Mouse (Mus musculus): ENCODE data around the gene 4930444G20Rik. TPM values are rescaled to one million over a fixed set of nuclear protein-coding genes. Genes with fewer than 3 reads are reported as not detected.
A peak's percentile ranks its signal among the peaks of the same experiment; 100 is the strongest.
"Not testable (repeated sequence)": the region's sequence is repeated elsewhere in the genome, so short reads cannot be mapped to it uniquely, and the experiment has no call there.

The 4930444G20Rik gene
- total RNA-seq (2015) = not detected in 2 replicates
- not detected in 2 replicates for total RNA-seq (2017)

- ATAC-seq (ENCODE audit: poor library complexity, severe bottlenecking) = not testable (repeated sequence)
Observed at GRCm38 (mm10) chr10:22067979-22068378, at the start of gene 4930444G20Rik. Gene 4930444G20Rik (minus strand): TSS chr10:22068079.

GRCm38 (mm10) chr10:22074531-22074930 lies 6.7 kb upstream of the 4930444G20Rik start:
- peak; percentile 67 for ATAC-seq (ENCODE audit: poor library complexity, severe bottlenecking)

GRCm38 (mm10) chr10:22072739-22073138 lies 4.9 kb upstream of the 4930444G20Rik start:
- no peak for ATAC-seq (ENCODE audit: poor library complexity, severe bottlenecking)

- no peak for ATAC-seq (ENCODE audit: poor library complexity, severe bottlenecking)
Observed at GRCm38 (mm10) chr10:22070576-22070975, 2.7 kb upstream of the 4930444G20Rik start.

GRCm38 (mm10) chr10:22070168-22070567 lies 2.3 kb upstream of the 4930444G20Rik start:
- peak; percentile 68 for ATAC-seq (ENCODE audit: poor library complexity, severe bottlenecking)

- ATAC-seq (ENCODE audit: poor library complexity, severe bottlenecking) = peak; percentile 53
Observed at GRCm38 (mm10) chr10:22059415-22059814, 8.5 kb downstream of the 4930444G20Rik start.

GRCm38 (mm10) chr10:22059026-22059325 lies 8.9 kb downstream of the 4930444G20Rik start:
- ATAC-seq (ENCODE audit: poor library complexity, severe bottlenecking) = no peak

GRCm38 (mm10) chr10:22058218-22059025 lies 9.5 kb downstream of the 4930444G20Rik start:
- peak; percentile 97 for ATAC-seq (ENCODE audit: poor library complexity, severe bottlenecking)

GRCm38 (mm10) chr10:22055308-22055707 lies 12.6 kb downstream of the 4930444G20Rik start:
- ATAC-seq (ENCODE audit: poor library complexity, severe bottlenecking) = no peak

- peak; percentile 59 for ATAC-seq (ENCODE audit: poor library complexity, severe bottlenecking)
Observed at GRCm38 (mm10) chr10:22036256-22036655, 31.6 kb downstream of the 4930444G20Rik start.

- no peak for ATAC-seq (ENCODE audit: poor library complexity, severe bottlenecking)
Observed at GRCm38 (mm10) chr10:22034303-22034702, 33.6 kb downstream of the 4930444G20Rik start.

- ATAC-seq (ENCODE audit: poor library complexity, severe bottlenecking) = no peak
Observed at GRCm38 (mm10) chr10:22018618-22019017, 49.3 kb downstream of the 4930444G20Rik start.

GRCm38 (mm10) chr10:22017469-22018159 lies 50.3 kb downstream of the 4930444G20Rik start:
- ATAC-seq (ENCODE audit: poor library complexity, severe bottlenecking) = no peak

Other genes with a start within 250 kb of the 4930444G20Rik start
- gene Sgk1, start 185.9 kb downstream of the 4930444G20Rik start, total RNA-seq (2015) = 27.2 and 31.3 TPM in 2 replicates
- gene Sgk1, start 185.9 kb downstream of the 4930444G20Rik start, total RNA-seq (2017) = 43.9 and 48.3 TPM in 2 replicates
- gene E030030I06Rik, start 81.2 kb upstream of the 4930444G20Rik start, total RNA-seq (2015) = 3.1 and 3.7 TPM in 2 replicates
- 2.4 and 2.9 TPM in 2 replicates for gene E030030I06Rik, start 81.2 kb upstream of the 4930444G20Rik start, total RNA-seq (2017)
- 3.7 and 3.9 TPM in 2 replicates for gene Raet1e, start 90.5 kb upstream of the 4930444G20Rik start, total RNA-seq (2015)
- 1.3 and 7.2 TPM in 2 replicates for gene Raet1e, start 90.5 kb upstream of the 4930444G20Rik start, total RNA-seq (2017)
- not detected in 2 replicates for gene H60b, start 90.5 kb upstream of the 4930444G20Rik start, total RNA-seq (2015)
- not detected in 2 replicates for gene H60b, start 90.5 kb upstream of the 4930444G20Rik start, total RNA-seq (2017)